Mouse (Mus musculus) cerebellum, postnatal 4 days (tissue): ENCODE data around the gene Sncg.

Experiments
- DNase-seq, 2 experiments: peaks; one replicate each; pipeline ENCODE4 v3.0.0; 2022; ENCODE audit warnings: low spot score in 2 of 2, mixed read lengths in 1 of 2

The Sncg gene

GRCm38 (mm10) chr14:34343078-34343477 is 31.5 kb downstream of the Sncg start:
- DNase-seq, result no peak

- DNase-seq, result no peak
Measured at GRCm38 (mm10) chr14:34341993-34342392, 32.6 kb downstream of the Sncg start.

GRCm38 (mm10) chr14:34339446-34339845 is 35.1 kb downstream of the Sncg start:
- DNase-seq, result no peak

- no peak for DNase-seq
Measured at GRCm38 (mm10) chr14:34332476-34332875, 42.1 kb downstream of the Sncg start.

- no peak for DNase-seq
Measured at GRCm38 (mm10) chr14:34331886-34332285, 42.7 kb downstream of the Sncg start.

GRCm38 (mm10) chr14:34330657-34331158 is 43.9 kb downstream of the Sncg start:
- DNase-seq, result no peak

GRCm38 (mm10) chr14:34327618-34328017 is 47.0 kb downstream of the Sncg start:
- DNase-seq, result no peak

- no peak for DNase-seq
Measured at GRCm38 (mm10) chr14:34326606-34327005, 48.0 kb downstream of the Sncg start.

- DNase-seq, result no peak
Measured at GRCm38 (mm10) chr14:34323576-34324085, 51.0 kb downstream of the Sncg start.
